Mouse (Mus musculus) kidney, adult 2 months (tissue): Measurements from ENCODE around the gene Trak1.

Source experiments
- CTCF ChIP-seq: fragments of 200-500 bp; conservative IDR thresholded peaks from 2 replicates; pipeline ENCODE4 v1.5.1; 2011; ENCODE audit warnings: low read depth, mild to moderate bottlenecking, control low read depth, low read length, moderate library complexity, mixed read lengths; ENCODE audit not compliant: insufficient read depth, insufficient read length
- POLR2A ChIP-seq: fragments of 200-500 bp; IDR thresholded peaks from one replicate; pipeline ENCODE4 v1.6.1; 2011; ENCODE audit warnings: low read depth, low read length, control low read depth

DNA sequence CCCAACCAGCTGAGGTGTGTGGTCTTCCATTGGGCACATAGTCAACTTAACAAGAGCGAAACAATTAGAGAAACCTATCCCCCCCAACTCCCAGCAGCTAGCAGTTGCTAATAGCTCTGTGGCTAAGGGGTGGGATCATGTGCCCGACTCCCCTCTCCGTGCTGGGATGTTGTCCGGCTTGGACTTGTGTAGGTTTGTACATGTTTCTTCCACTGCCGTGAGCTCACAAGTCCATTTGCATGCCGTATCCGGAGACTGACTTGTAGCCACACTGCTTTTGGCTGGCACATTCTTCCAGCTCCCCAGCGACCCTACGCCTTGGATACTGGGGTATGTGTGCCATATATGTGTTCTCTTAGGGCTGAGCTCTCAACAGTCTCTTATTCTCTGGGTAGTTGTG is 55.4 kb downstream of the Trak1 start:
- TF ChIP-seq CTCF (no peak), POLR2A (no peak)
